Mouse (Mus musculus) adrenal gland, postnatal 14 days (tissue): Measurements from ENCODE around the gene 1700017B05Rik. TPM values are rescaled to one million over a fixed set of nuclear protein-coding genes. Genes with fewer than 3 reads are reported as not detected.
A peak's percentile ranks its signal among the peaks of the same experiment; 100 is the strongest.
"Not testable (repeated sequence)": the region's sequence is repeated elsewhere in the genome, so short reads cannot be mapped to it uniquely, and the experiment has no call there.

Experiments used
- DNase-seq: peaks from one replicate; pipeline ENCODE4 v3.0.0; 2021; ENCODE audit warnings: mixed read lengths
- long read RNA-seq, 2 experiments: library from polyadenylated mRNA; stranded (forward); transcript quantifications; one replicate each; pipeline ENCODE4 v2.0.0; 2021
- total RNA-seq: library from RNA; stranded (reverse); gene quantifications from 2 replicates; pipeline ENCODE4 v1.2.3, GENCODE M21; 2021

Gene 1700017B05Rik
- total RNA-seq, result 36.2 and 45.6 TPM in 2 replicates
- long read RNA-seq, experiment 1, full-length matches to known transcripts, result 10 of 20 reads
- long read RNA-seq, experiment 1, partial matches to known transcripts, result 8 of 20 reads
- long read RNA-seq, experiment 1, other reads (novel, unspliced or antisense), result 2 of 20 reads
- long read RNA-seq, experiment 2, full-length matches to known transcripts, result 13 of 22 reads
- long read RNA-seq, experiment 2, partial matches to known transcripts, result 6 of 22 reads
- long read RNA-seq, experiment 2, other reads (novel, unspliced or antisense), result 3 of 22 reads

DNA sequence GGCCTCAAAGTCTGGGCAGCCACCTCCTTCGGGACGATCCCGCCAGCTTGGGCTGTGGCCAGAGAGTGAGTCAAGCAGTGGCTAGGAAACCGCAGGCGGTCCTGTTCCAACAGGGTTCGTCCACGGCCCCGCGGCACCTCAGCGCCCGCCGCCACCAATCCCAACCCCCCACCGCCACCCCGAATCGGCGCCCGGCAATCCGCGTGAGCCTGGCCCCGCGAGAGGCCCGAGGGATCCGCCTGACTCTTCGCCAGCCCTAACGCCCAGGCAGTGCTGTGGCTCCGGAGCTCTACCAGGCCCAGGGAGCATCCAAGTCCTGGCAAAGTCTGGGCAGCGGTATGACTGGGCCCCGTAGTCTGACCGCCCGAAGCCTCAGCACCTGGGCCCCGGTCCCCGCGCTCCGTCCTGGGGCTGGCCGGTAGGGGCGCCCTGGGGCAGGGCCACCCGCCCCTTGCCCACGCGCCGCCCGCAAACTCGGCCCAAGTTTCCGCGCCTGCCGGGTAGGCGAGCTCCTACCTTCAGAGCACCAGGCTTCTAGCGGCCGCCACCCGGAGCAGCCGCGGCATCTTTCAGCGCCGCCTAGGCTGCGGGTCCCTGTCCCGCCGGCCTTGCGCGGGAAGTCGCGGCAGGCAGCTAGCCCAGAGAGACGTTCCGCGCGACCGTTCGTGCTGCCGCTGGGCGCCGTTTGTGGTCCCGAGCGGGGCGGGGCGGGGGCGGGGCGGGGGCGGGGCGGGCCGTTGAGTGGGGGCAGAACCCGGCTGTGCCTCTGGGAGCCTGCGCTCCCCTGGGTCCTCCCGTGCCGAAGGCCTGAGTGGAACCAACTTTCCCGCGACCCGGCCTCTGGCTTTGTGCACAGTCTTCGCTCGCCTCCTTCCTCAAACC, at the start of gene 1700017B05Rik:
Gene 1700017B05Rik (minus strand): TSS at position 700 of the 882 bp plus-strand sequence.
- DNase-seq, result peak; percentile 89

DNA sequence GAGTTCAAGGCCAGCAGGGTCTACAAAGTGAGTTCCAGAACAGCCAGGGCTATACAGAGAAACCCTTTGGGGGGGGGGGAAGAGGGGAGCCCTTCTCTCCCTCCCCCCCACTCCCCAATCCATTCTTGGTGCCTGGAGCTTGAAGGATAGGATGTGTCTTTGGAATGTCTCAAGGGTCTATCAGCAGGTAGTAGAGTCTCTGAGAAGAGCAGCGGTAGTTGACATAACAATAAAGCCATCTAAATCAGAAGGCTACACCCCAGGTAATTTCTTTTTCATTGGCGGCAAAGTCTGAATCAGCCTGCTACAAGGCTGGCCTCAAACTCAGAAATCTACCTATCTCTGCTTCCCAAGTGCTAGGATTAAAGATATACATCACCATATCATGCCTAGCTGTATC, 48.5 kb upstream of the 1700017B05Rik start:
- no peak for DNase-seq

DNA sequence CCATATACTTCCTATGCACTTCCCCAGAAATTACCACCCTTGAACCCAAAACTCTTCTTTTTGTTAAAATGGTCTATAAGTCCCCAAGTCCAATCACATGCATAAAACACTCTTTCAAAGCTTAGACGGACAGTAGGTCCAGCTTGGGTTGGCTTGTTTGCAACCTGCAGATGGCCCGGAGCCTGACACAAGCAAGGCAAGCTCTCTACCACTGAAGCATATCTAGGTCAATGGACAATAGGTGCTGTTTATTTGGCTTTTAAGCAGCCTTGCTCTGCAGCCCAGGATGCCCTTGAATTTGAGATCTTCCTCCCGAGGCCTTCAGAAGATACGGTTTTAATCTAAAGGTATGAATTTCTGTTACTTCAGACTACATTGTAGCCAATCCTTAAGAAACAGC, 46.9 kb upstream of the 1700017B05Rik start:
- no peak for DNase-seq

DNA sequence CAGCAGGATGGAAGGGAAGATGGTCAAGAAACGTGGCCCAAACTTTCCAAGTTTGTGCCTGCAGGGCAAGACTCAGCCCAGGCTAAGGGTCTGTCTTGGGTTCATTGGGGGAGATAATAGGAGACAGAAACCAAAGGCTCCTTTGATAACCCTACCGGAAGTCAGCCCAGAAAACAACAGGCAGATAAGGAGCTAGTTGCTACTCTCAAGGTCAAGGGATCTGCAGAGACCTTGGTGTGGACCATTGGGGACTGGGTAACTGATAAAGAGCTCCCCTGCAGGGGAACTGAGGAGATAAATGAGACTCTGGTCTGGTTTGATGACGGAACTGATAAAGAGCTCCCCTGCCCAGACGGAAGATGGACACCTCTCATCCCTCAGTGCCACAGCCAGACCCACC, 45.0 kb upstream of the 1700017B05Rik start:
- no peak for DNase-seq

DNA sequence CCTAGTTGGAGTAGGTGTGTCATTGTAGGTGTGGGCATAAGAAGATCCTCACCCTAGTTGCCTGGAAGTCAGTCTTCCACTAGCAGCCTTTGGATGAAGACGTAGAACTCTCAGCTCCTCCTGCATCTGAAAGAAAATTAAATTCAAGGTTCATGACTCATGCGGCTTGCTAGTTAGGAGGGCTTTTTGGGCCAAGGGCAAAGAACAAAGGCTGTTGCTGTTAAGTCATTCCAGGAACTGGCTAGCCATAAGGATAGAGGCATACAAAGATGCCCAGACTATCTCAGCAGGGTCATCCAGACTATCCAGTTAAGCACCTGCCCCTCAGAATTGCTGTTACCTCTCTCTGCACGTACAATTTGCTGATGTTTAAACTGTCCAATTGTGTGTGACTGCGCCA, 42.3 kb upstream of the 1700017B05Rik start:
- not testable (repeated sequence) for DNase-seq

DNA sequence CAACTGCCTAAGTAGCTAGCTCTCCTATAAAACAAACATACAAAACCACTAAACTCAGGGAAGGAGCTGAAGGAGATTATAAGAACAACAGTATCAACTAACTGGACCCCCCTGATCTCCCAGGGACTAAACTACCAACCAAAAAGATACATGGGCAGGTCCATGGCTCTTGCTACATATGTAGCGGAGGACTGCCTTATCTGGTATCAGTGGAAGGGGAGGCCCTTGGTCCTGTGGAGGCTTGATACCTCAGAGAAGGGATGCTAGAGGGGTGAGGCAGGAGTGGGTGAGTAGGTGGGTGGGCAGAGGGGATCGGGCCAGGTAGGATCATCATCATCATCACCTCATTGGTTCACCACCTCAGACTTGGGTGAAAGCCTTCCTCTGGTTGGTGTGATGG, 41.8 kb upstream of the 1700017B05Rik start:
- DNase-seq, result no peak

DNA sequence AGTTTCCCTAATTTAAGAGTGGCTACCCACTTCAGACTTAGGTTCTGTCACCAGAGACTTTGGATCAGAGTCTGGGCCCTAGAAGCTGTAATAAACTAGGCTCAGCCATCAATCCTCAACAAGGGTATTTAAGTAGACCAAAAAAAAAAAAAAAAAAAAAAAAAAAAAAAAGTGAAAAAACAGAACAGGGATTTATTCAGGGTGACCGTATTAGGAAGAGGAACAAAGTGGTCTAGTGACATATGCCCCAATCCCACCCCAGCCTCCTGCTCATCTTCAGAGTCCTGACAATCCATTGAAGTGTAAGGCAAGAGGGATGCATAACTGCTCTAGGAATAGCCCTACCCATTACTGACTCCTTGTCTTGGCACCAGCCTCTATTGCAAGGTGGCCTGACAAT, 40.9 kb upstream of the 1700017B05Rik start:
- no peak for DNase-seq

DNA sequence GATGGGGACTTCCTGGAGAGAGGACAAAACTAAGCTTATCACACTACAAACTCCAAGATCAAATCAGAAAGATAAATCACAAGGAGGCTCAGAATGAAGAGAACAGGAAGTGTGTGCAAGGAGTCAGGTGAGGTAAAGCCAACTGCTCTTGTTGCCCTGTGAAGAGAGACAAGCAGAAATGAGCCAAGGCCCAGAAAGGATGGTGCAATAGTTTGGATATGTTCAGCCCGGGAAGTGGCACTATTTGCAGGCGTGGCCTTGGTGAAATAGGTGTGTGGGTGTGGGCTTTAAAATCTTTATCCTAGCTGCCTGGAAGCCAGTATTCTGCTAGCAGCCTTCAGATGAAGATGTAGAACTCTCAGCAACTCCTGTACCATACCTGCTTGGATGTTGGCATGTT, 38.4 kb upstream of the 1700017B05Rik start:
- DNase-seq, result no peak

DNA sequence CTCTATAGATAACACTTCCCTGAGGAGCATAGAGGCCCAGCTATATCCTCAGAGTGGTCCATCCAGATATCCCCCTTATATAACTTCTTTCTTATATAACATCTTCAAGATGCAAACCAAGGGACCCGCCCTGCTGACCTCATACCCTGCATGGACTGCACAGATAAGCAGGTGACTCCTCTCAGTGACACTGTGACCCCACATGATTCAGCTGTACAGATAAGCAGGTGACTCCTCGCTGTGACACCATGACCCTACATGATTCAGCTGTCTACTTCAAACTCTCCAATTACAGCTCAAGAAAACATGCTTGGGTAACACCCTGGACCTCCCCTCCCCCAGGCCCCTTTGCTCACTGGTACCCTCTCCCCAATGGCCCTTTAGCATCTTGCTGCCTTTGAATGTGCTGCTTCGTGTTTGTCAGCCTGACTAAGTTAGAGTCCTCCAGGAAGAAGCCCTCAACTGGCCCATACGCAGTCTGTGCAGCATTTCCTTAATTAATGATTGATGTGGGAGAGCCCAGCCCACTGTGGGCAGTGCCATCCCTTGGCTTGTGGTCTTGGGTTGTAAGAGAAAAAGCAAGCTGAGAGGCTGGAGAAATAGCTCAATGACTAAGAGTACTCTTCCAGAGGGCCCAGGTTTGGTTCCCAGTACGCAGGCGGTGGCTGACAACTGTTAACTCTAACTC, 37.5 kb upstream of the 1700017B05Rik start:
- no peak for DNase-seq

DNA sequence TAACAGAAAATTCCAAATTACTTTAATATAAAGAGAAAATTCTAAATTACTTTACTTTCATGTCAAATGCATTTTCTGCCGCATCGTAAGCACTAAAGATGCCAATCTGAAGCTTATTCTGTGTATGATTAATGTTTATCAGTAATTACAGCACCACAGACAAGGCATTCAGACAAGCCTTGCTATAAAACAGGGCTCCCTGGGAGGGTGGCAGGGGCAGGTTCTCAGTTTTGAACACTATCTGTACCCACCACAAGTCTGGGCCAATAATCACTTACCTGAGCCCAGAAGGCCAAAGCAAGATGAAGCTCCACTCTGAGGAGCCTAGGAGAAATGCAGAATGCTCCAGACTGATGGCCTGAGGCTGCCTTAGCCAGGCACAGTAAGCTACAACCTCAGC, 35.5 kb upstream of the 1700017B05Rik start:
- DNase-seq, result no peak

DNA sequence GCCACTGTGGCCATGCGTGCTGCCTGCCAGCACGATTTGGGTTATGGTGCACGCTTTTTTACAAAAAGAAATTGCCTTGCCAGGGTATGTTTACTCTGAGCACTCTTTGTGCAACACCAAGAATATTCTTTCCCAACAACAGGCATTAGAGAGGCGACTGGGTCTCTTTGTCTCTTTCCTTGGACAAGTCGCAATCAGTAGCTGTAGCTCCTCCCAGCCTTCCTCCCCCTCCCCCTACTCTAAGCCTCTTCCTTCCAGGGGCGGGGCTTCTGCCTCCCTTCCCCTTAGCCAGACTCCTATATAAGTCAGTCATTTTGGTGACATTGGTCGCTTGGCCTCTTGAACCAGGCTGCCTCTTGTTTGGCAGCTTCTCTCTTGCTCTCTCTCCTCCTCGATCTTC, 33.9 kb upstream of the 1700017B05Rik start:
- DNase-seq, result no peak

DNA sequence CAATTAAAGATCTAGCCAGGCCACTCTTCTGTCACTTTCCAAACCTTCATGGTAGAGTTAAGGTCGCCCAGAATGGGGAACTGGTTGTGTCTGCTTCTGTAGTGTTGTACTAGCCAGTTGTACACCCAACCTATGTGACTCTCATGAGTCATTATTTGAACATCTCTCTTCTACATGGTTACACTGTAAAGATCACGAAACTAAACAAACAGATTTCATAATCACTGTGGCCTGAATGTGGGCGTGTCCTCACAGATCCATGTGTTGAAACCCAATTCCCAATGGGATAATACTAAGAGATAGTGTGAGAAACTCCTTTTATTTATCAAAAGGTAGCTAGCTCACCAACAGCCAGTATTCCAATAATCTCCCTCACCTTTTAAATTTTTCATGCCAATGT, 33.3 kb upstream of the 1700017B05Rik start:
- DNase-seq, result no peak

DNA sequence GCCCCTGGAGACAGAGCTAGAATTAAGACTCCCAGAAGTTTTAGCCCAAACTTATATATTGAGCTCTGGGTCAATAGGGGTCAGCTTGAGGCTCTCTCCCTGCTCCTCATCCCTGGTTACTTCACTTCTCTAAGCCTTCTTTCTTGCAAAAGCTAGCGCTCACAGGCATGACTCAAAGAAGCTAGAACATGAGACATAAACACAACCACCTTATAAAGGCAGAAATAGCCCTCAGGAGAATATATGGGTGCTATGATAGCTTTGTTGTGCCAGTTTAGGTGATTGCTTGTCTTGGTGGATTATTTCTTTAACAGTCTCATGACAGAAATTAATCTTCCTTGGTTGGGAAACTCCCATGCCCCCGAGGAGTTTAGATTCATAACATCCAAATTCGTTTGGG, 32.5 kb upstream of the 1700017B05Rik start:
- no peak for DNase-seq

DNA sequence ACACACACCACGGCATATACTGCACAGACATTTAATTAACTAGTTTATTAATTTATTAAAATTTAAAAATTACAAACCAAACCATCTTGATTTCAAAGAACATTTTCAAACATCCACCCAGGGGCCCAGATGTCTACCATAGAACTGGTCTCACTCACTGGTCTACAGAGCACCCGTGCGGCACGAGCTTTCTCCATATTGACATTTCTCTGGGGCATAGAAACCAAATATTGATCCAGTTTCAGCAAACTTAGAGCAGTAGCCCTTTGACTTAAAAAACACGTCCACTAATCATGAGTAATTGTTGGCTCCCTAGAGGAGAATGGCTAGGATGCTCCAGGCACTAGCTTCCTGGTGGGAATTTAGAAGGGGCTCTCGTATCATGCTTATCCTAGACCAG, 24.8 kb upstream of the 1700017B05Rik start:
- no peak for DNase-seq

DNA sequence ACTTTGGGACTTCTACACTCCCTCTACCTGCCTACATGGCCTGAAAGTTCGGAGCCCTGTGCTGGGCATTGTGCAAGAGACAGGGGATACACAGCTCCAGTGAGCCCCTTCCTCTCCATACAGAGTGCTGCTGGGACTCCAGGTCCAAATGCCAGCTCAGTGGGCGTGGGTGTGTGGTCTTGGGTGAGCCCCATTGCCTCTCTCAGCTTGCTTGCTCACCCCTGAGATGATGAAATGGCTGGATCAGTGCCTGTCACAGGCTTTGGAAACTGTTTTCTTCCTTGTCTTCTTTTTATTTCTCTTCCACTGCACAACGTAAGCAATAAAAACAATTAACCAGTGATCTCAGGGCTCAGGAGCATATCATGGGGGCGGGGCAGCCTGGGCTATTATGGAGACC, 20.9 kb upstream of the 1700017B05Rik start:
- DNase-seq, result peak; percentile 44

DNA sequence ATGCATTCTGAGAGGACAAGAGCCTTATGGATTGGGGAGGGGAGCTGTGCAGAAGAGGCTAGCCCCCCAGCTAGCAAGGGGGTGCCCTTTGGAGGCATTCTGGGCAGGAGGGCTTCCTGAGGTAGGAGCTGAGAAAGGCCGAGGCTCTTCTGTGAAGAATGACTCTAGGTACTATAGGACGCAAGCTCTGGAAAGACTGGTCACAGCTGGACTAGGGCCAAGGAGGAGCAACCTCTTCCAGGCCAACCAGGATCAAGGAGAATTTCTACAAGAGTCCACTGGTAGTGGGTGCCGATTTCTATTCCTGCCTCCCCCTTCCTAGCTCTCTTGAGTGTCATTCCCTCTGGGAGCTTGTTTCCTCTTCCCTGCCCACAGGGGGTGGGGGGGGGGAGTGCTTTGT, 20.3 kb upstream of the 1700017B05Rik start:
- DNase-seq, result peak; percentile 60

DNA sequence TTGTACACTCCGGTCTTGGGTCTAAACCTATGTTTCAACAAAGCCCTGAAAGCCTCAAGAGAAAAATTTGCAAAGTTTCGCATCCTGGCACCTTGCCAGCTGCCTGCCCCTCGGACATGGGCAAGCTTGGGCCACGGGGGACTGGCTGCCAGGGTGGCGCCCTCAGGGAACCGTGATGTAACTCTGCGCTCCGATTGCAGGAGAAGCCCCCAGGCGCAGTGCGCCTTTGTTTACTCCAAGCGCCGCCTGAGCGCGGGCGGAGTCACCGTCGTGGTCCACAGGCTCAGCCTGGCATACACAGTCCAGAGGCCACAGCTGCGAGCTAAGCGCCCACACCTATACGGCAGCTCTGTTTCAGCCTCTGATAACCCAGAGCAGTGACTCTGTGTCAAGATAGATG, 19.1 kb upstream of the 1700017B05Rik start:
- peak; percentile 66 for DNase-seq

DNA sequence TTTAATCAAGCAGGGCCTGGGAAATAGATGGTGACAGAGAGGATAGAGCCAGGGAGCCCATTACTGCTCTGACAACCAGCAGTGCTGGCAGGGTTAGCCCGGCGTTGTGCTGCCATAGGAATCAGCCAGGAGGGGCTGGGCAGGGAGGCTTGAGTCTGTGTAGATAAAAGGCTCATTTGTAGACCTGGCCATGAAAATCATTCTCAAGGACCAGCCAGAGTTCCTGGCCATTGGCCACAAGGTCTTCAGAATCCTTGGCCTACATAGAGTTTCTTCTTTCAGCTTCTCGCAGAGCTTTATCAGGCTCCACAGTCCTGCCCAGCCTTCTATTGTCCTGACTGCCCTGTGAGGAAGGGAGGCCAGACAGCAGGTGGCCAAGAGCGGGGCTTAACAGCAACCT, 17.0 kb upstream of the 1700017B05Rik start:
- peak; percentile 75 for DNase-seq

DNA sequence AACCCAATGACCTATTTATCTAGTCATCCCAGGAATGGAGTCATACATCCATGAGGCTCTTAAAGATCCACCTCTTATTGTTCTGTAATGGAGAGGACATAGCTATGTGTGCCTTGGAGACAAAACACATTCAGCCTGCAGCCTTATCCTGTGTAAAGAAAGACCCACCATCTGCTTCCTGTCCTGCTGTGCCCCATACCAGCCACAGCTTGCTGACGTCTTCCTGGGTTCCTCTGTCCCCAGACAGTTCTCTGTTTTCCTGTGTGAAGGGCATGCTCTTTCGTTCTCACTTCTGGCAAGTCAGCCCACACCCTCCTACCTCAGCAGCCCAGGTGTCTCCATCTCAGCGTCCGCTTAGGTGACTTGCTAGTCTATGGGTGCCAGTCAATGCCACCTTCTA, 15.9 kb upstream of the 1700017B05Rik start:
- no peak for DNase-seq

DNA sequence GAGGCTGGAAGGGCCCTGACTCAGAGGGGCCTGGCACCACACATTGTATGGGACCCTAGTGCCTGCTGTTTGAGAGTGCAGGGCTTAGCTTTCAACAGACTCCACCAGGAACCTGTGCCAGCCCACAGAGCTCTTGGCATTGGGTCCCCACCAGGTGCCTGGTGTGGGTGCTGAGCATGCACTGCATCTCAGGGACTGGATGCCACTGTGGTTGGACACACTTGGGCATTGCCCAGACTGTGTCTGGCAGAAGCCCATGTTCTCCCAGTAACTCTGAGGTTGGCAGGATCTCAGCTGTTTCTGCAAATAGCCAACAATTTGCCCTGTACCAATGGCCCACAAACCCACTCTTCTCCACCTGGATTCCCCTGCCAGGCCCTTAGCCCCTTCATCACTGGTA, 13.9 kb upstream of the 1700017B05Rik start:
- DNase-seq, result peak; percentile 69

DNA sequence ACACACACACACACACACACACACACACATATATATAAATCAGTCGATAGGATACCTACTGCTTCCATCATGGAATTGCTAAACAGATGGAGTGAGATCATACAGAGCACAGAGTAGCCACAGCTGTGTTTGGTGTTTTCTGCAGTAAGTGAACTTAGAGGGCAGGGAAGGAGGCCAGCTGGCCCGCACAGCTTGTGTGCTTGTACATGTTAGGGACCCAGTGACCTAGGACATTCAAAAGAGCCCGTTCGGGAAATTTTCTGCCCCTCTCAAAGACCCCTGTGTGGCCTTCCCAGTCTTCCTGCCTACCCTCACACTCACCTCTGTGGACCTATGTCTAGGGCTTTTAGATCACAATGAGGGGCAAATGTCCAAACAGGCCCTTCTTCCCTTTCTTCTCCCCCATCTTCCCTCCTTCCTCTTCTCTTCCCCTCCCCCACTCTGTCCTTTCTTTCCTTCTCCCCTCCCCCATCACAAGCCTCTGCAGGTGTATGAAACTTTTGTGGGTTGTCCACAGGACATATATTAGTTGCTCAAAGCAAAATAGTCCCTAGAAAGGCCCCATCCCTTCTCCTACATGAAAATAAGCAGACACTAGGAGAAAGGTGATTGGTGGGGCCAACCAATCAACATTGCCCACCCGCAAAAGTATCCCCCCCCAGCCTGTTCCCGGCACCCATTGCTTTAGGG, 11.5 kb upstream of the 1700017B05Rik start:
- peak; percentile 48 for DNase-seq
